Mouse (Mus musculus) adrenal gland, postnatal 10 days (tissue): ENCODE measurements around the gene Etv3. TPM values are rescaled to one million over a fixed set of nuclear protein-coding genes. Genes with fewer than 3 reads are reported as not detected.

Experiments used
- DNase-seq: peaks from one replicate; pipeline ENCODE4 v3.0.0; 2021; ENCODE audit warnings: mixed read lengths
- total RNA-seq, 2 experiments: library from RNA; stranded (reverse); gene quantifications; 2 replicates each; pipeline ENCODE4 v1.2.3; 2021

Gene Etv3
- total RNA-seq, 2 experiments from 2014 or later = 27.4 to 28.4 TPM

- DNase-seq = no peak
Observed at GRCm38 (mm10) chr3:87556668-87557278, 31.6 kb downstream of the Etv3 start.

DNA sequence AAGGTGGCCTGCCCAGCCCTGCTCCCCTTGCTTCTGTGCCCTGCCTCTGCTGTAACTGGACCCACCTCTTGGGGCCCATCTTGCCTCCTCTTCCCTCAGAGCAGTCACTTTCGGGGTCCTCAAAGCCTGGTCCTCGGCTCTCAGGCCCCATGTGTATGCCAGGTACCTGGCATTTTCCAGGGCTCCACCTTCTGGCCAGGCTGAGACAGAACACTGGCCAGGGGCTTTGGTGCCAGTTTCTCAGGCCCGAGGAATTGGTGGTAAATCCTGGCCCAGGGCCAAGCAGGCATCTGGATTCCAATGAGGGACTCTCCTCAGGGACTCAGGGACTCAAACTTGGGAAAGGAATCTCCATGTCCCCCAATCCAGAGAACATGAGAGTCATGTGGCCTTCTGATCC is 34.9 kb downstream of the Etv3 start:
- peak; percentile 29 for DNase-seq

GRCm38 (mm10) chr3:87561434-87561833 is 36.2 kb downstream of the Etv3 start:
- DNase-seq = no peak

DNA sequence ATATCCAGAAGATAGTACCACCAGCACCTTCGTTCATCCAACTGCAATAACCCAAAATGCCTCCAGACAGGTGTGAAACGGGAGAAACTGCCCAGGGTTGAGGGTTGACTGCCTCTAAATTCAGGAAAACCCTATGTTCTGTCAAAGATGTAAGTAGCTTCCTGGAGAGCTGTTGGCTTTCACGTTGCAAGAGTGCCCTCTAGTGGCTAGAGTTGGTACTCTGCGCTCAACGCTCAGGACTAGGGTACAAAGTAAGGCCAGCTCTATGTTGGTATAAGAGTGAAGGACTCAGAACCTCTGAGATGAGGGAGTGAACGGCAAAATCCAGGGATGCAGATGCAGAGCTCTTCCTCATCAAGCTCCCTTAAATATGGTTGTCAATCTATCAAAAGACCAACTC is 37.2 kb downstream of the Etv3 start:
- peak; percentile 90 for DNase-seq

- no peak for DNase-seq
Observed at GRCm38 (mm10) chr3:87563466-87563865, 38.3 kb downstream of the Etv3 start.

- DNase-seq = no peak
Observed at GRCm38 (mm10) chr3:87565623-87566022, 40.4 kb downstream of the Etv3 start.

DNA sequence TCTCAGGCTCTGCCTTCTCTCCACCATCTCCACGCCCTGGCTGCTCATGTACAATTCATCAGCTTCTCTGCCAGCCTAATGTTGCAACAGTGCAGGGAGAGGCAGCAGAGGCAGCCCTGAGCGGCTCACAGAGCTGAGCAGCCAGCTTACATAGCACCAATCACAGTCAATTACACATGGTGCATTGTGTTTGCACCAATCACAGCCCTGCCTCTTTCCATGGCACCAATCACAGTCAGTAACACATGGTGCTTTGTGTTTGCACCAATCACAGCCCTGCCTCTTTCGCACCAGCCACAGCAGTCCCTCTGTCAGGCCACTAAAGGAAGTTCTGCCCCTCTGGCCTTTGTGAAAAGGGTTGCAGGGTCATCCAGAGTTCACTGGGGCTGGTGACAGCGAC is 40.9 kb downstream of the Etv3 start:
- DNase-seq = peak; percentile 78

- no peak for DNase-seq
Observed at GRCm38 (mm10) chr3:87567497-87567896, 42.3 kb downstream of the Etv3 start.

DNA sequence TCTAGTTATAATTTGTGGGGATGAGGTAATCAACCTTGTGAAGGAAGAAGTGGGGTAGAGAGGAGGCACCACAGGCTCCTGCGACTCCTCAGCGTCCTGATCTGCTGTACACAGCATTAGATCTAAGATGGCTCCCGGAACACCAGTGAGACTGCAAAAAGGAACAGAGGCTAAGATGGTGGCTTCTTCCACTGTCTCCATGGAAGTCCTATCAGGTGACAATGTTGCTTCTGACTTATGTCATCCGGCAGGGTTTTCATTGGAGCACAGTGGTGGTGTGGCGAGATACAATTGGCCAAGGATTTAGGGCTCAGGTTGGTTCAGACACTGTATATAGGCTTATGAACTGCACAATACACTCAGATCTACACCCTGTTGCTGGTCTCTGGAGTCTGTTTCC is 43.5 kb downstream of the Etv3 start:
- DNase-seq = no peak

DNA sequence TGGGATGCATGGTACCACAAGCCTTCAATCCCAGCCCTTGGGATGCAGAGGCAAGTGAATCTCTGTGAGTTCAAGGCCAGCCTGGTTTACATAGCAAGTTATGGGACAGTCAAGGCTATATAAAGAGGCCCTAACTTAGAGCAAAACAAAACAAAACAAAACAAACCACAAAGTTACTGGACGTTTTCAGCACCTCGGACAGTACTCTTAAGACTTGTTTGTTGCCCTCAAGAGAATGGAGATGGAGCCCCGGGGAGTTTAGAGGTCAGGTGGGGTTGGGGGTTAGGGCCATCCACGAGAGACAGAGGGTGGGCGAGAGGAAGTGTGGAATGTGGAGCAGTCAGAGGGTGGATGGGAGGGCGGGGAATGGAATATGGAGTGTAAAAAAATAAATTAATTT is 50.6 kb downstream of the Etv3 start:
- no peak for DNase-seq

- no peak for DNase-seq
Observed at GRCm38 (mm10) chr3:87582259-87582658, 57.1 kb downstream of the Etv3 start.

Other genes starting within 250 kb of the Etv3 start
- 10 to 100 TPM in 1 of 2 experiments, 1 to 10 TPM in 1; 6.0 to 13.9 TPM for gene Cd5l, start 167.5 kb upstream of the Etv3 start, total RNA-seq
- gene Fcrl1, start 149.0 kb upstream of the Etv3 start, total RNA-seq = 1 to 10 TPM; 1.8 to 1.9 TPM
- gene Fcrl5, start 89.6 kb upstream of the Etv3 start, total RNA-seq = not detected
- 10 to 100 TPM; 32.7 to 34.9 TPM for gene Arhgef11, start 92.2 kb downstream of the Etv3 start, total RNA-seq
- gene Lrrc71, start 223.2 kb downstream of the Etv3 start, total RNA-seq = under 1 TPM; 0.24 to 0.58 TPM